Mouse (Mus musculus) right cerebral cortex, postnatal 10 days (tissue): ENCODE data around the gene Tspan4.
A peak's percentile ranks its signal among the peaks of the same experiment; 100 is the strongest.

ENCODE experiments used
- DNase-seq, 2 experiments: peaks; one replicate each; pipeline ENCODE4 v3.0.0; 2021; ENCODE audit warnings: low spot score in 2 of 2

The Tspan4 gene

GRCm38 (mm10) chr7:141475011-141475804, at the start of gene Tspan4, which contains the start of gene Polr2l:
Gene Tspan4 (plus strand): TSS chr7:141475240.
Gene Polr2l (minus strand): TSS chr7:141475132.
- peak; percentile 89 to 91 for DNase-seq

GRCm38 (mm10) chr7:141426948-141427730, 47.9 kb upstream of the Tspan4 start:
- peak in 1 of 2 experiments; percentile 34 for DNase-seq

GRCm38 (mm10) chr7:141428701-141429100, 46.3 kb upstream of the Tspan4 start:
- DNase-seq: no peak

- peak; percentile 93 to 95 for DNase-seq
Measured at GRCm38 (mm10) chr7:141429310-141429709, 45.7 kb upstream of the Tspan4 start, which contains the start of gene Cend1. Gene Cend1 (minus strand): TSS chr7:141429491.

- no peak for DNase-seq
Measured at GRCm38 (mm10) chr7:141429840-141430584, 45.0 kb upstream of the Tspan4 start.

GRCm38 (mm10) chr7:141430585-141431240, 44.3 kb upstream of the Tspan4 start:
- DNase-seq: no peak

- DNase-seq: no peak
Measured at GRCm38 (mm10) chr7:141431434-141432185, 43.4 kb upstream of the Tspan4 start.

GRCm38 (mm10) chr7:141432186-141432611, 42.8 kb upstream of the Tspan4 start:
- DNase-seq: peak in 1 of 2 experiments; percentile 46

- DNase-seq: no peak
Measured at GRCm38 (mm10) chr7:141432741-141433516, 42.1 kb upstream of the Tspan4 start.

- peak in 1 of 2 experiments; percentile 54 for DNase-seq
Measured at GRCm38 (mm10) chr7:141433517-141434400, 41.3 kb upstream of the Tspan4 start.

- DNase-seq: peak; percentile 79 to 87
Measured at GRCm38 (mm10) chr7:141434464-141434863, 40.6 kb upstream of the Tspan4 start.

- DNase-seq: peak; percentile 75
Measured at GRCm38 (mm10) chr7:141435129-141435855, 39.7 kb upstream of the Tspan4 start.

- peak; percentile 21 to 62 for DNase-seq
Measured at GRCm38 (mm10) chr7:141435856-141436522, 39.1 kb upstream of the Tspan4 start.

GRCm38 (mm10) chr7:141436523-141436892, 38.5 kb upstream of the Tspan4 start:
- peak; percentile 24 to 35 for DNase-seq

GRCm38 (mm10) chr7:141437178-141438120, 37.6 kb upstream of the Tspan4 start, which contains the start of gene Slc25a22:
Gene Slc25a22 (minus strand): TSS chr7:141437892.
- DNase-seq: peak; percentile 89 to 90
